Mouse (Mus musculus): ENCODE results near the gene Slc8a3.
"Not testable (repeated sequence)": the region's sequence is repeated elsewhere in the genome, so short reads cannot be mapped to it uniquely, and the experiment has no call there.

Slc8a3 gene

GRCm38 (mm10) chr12:81332875-81333421, at the start of gene Slc8a3:
Gene Slc8a3 (minus strand): TSS chr12:81333180.
- no peak for DNase-seq

GRCm38 (mm10) chr12:81379364-81379763, 46.4 kb upstream of the Slc8a3 start, which contains the start of gene Gm4787:
Gene Gm4787 (minus strand): TSS chr12:81379464.
- not testable (repeated sequence) for DNase-seq

- DNase-seq: no peak
These were observed 861 bp upstream of the Slc8a3 start for GRCm38 (mm10) chr12:81333841-81334240.

GRCm38 (mm10) chr12:81331937-81332874, 774 bp downstream of the Slc8a3 start:
- DNase-seq: no peak

- DNase-seq: no peak
These were observed 1.8 kb downstream of the Slc8a3 start for GRCm38 (mm10) chr12:81331046-81331638.

GRCm38 (mm10) chr12:81324991-81325390, 8.0 kb downstream of the Slc8a3 start:
- no peak for DNase-seq

- DNase-seq: no peak
These were observed 8.9 kb downstream of the Slc8a3 start for GRCm38 (mm10) chr12:81324116-81324515.

- DNase-seq: no peak
These were observed 12.0 kb downstream of the Slc8a3 start for GRCm38 (mm10) chr12:81321021-81321420.

- DNase-seq: no peak
These were observed 15.2 kb downstream of the Slc8a3 start for GRCm38 (mm10) chr12:81317811-81318210.

GRCm38 (mm10) chr12:81315953-81316352, 17.0 kb downstream of the Slc8a3 start:
- no peak for DNase-seq

- no peak for DNase-seq
These were observed 29.4 kb downstream of the Slc8a3 start for GRCm38 (mm10) chr12:81303626-81304025.

- no peak for DNase-seq
These were observed 38.4 kb downstream of the Slc8a3 start for GRCm38 (mm10) chr12:81294613-81295012.

GRCm38 (mm10) chr12:81278031-81278430, 54.9 kb downstream of the Slc8a3 start:
- no peak for DNase-seq

- no peak for DNase-seq
These were observed 58.4 kb downstream of the Slc8a3 start for GRCm38 (mm10) chr12:81274616-81275015.

- no peak for DNase-seq
These were observed 59.6 kb downstream of the Slc8a3 start for GRCm38 (mm10) chr12:81273333-81273732.

- DNase-seq: no peak
These were observed 63.7 kb downstream of the Slc8a3 start for GRCm38 (mm10) chr12:81269246-81269645.

GRCm38 (mm10) chr12:81262821-81263220, 70.2 kb downstream of the Slc8a3 start:
- no peak for DNase-seq

GRCm38 (mm10) chr12:81258215-81258614, 74.8 kb downstream of the Slc8a3 start:
- no peak for DNase-seq

- DNase-seq: no peak
These were observed 87.6 kb downstream of the Slc8a3 start for GRCm38 (mm10) chr12:81245411-81245810.

- DNase-seq: no peak
These were observed 88.0 kb downstream of the Slc8a3 start for GRCm38 (mm10) chr12:81244954-81245353.

- DNase-seq: no peak
These were observed 88.5 kb downstream of the Slc8a3 start for GRCm38 (mm10) chr12:81244492-81244891.

GRCm38 (mm10) chr12:81241676-81242075, 91.3 kb downstream of the Slc8a3 start:
- no peak for DNase-seq

- no peak for DNase-seq
These were observed 91.9 kb downstream of the Slc8a3 start for GRCm38 (mm10) chr12:81241096-81241495.

- no peak for DNase-seq
These were observed 95.8 kb downstream of the Slc8a3 start for GRCm38 (mm10) chr12:81237158-81237557.
